Mouse (Mus musculus): Measurements from ENCODE around the gene Hadhb.
"Not testable (repeated sequence)": the region's sequence is repeated elsewhere in the genome, so short reads cannot be mapped to it uniquely, and the experiment has no call there.

Hadhb gene

GRCm38 (mm10) chr5:30172931-30173692 is 18.1 kb downstream of the Hadhb start:
- DNase-seq (ENCODE audit: low read depth, low spot score) = no peak

GRCm38 (mm10) chr5:30175811-30176210 is 20.8 kb downstream of the Hadhb start:
- no peak for DNase-seq (ENCODE audit: low read depth, low spot score)

GRCm38 (mm10) chr5:30187687-30188485 is 32.8 kb downstream of the Hadhb start:
- no peak for DNase-seq (ENCODE audit: low read depth, low spot score)

DNA sequence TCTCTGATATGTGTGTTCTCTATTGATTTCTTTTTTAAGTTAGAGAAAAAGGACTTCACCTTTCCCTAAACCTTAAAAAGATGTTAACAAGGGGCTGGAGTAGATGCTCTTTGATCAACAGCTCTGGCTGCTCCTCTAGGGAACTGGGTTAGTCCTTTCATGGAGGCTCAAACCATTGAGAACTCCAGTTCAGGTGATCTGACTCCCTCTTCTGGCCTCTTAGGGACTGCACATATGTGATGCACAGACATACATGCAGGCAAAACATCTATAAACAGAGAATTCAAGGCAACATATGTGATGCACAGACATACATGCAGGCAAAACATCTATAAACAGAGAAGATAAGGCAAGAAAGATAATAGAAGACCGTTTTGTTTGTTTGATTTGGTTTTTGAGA is 37.4 kb downstream of the Hadhb start:
- DNase-seq (ENCODE audit: low read depth, low spot score) = no peak

GRCm38 (mm10) chr5:30195340-30195739 is 40.3 kb downstream of the Hadhb start:
- DNase-seq (ENCODE audit: low read depth, low spot score) = no peak

- no peak for DNase-seq (ENCODE audit: low read depth, low spot score)
Measured at GRCm38 (mm10) chr5:30198257-30198656, 43.2 kb downstream of the Hadhb start.

DNA sequence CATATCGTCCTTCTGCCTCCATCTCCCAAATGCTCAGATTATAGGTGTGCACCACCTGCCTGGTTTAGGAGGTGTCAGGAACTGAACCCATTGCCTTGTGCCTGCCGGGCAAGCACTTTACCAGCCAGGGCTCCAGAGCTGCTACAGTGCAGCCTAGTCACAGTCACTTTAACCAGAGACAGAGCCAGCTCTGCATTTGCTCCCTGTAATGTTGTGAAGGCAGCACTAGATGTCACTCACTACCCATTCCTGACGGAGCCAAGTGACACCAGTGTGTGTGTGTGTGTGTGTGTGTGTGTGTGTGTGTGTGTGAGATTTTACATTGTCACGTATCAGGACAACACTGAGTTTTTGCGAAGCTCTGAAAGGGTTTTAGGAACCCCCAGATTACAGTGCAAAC is 46.5 kb downstream of the Hadhb start:
- DNase-seq (ENCODE audit: low read depth, low spot score) = peak; percentile 48

- no peak for DNase-seq (ENCODE audit: low read depth, low spot score)
Measured at GRCm38 (mm10) chr5:30202221-30202620, 47.2 kb downstream of the Hadhb start.

DNA sequence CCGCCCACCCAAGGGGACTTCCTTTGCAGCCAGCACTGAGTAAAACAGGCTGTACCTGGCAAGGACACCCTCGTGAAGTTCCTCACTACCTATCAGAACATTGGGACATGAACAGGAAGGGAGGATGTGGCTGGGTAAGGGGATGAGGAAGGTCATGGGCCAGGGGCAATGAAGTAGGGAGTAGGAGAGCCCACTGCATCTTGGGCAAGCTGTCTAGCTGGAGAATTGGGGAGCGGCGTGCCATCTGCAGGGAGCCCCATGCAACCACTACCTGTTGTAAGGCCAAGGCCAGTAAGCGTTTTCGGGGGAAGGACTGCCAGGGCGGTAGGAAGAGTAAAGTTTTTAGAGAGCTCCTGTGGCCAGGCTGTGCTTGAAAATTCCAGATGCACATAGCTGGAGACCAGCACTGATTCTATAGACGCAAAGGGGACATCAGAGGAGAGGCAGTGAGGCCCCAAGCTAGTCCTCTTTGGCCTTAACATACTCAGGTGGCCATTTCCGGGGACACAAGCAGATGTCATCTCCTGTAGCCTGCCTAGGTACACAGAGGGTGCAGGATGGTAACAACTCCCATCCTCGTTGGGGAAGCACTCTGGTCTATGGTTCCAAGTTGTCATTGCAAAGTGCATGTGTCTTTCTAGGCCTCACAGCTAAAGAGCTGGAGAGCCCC is 48.3 kb downstream of the Hadhb start:
- no peak for DNase-seq (ENCODE audit: low read depth, low spot score)

- no peak for DNase-seq (ENCODE audit: low read depth, low spot score)
Measured at GRCm38 (mm10) chr5:30204441-30204840, 49.4 kb downstream of the Hadhb start.

DNA sequence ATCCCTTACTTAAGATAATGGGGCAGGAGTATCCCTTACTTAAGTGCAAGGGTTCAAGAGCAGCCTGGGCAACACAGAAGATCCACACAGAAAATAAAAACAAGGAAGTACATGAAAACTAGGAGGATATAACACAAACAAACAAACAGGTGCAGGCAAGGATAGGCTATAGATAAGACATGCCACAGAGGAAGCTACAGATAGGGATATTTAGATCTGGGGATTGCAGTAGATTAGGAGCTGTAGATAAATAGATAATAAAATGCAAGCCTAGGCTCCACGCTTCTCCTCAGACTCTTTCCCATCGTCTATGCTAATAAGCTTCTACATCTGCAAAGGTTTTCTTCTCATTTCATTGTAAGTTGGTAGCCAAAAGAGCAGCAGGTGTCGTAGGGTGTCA is 50.0 kb downstream of the Hadhb start:
- no peak for DNase-seq (ENCODE audit: low read depth, low spot score)

DNA sequence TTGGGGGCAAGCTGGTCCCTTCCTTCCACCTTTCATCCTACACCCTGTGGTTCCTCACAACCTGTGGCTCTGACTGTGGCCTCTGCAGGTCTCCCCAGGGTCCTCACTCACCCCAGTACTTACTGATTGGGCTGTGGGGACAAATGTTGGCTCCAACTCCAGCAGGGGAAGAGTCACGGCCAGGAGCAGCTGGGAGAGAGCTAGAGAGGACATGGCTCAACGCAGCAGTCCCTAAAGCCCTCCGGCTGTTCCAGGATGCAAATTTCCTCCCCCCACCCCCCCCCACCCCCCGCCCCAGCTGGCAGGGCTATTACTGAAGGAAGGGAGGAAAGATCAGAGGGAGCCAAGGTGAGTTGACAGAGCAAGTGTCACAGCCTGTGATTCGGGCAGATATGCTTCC is 50.4 kb downstream of the Hadhb start, which contains the start of gene Adgrf3:
TSS of gene Adgrf3 (minus strand) at position 230 of the 400 bp plus-strand sequence.
- DNase-seq (ENCODE audit: low read depth, low spot score) = no peak

- no peak for DNase-seq (ENCODE audit: low read depth, low spot score)
Measured at GRCm38 (mm10) chr5:30207276-30207675, 52.2 kb downstream of the Hadhb start.

DNA sequence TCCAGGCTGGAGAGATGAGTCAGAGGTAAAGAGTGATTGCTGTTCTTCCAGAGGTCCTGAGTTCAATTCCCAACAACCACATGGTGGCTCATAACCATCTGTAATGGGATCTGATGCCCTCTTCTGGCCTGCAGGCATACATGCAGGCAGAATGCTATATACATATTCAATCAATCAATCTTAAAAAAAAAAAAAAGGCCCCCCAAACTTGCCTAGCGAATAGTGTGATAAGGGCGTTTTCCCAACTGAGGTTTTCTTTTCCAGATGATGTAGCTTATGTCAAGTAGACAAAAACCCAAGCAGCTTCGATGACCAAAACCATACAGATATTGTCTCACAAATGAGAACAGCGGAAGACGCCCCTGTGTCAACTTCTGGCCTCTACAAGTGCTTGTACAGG is 55.7 kb downstream of the Hadhb start:
- not testable (repeated sequence) for DNase-seq (ENCODE audit: low read depth, low spot score)

GRCm38 (mm10) chr5:30214889-30215288 is 59.8 kb downstream of the Hadhb start:
- DNase-seq (ENCODE audit: low read depth, low spot score) = peak; percentile 35

GRCm38 (mm10) chr5:30215970-30216369 is 60.9 kb downstream of the Hadhb start:
- DNase-seq (ENCODE audit: low read depth, low spot score) = no peak

DNA sequence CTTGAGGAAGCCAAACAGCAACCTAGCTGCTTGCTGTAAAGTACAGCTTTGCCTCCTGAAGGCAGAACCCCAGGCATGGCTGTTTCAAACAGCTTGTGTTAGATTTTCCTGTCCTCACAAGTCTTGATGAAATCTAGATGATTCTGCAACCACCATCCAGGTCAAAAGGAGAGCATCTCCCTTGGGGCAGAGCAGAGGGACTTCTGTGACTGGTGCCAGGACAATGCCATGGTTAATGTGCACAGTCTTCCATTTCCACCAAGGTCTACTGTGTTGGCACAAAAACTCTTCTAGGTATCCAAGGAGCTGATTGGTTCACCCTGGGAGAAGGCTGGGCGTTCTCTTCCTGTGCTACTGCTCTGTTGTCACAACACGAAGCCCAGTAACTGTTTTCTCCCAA is 64.7 kb downstream of the Hadhb start:
- DNase-seq (ENCODE audit: low read depth, low spot score) = no peak

DNA sequence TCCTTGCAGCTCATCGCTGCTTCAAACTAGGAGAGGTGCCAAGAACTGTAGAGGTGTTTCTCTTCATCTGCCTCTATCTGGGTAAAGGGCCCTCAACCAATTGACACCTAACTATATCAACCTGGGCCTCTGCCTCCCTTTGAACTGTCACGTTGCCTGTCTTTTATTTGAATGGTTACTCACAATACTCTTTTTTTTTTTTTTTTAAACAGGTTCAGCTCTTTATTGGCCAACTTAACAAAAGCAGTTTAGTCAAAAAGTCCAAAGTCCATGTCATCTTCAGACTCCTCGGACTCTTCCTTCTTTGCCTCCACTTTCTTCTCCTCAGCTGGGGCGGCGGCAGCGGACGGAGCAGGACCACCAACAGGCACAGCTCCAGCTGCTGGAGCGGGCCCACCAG is 65.6 kb downstream of the Hadhb start:
- no peak for DNase-seq (ENCODE audit: low read depth, low spot score)

DNA sequence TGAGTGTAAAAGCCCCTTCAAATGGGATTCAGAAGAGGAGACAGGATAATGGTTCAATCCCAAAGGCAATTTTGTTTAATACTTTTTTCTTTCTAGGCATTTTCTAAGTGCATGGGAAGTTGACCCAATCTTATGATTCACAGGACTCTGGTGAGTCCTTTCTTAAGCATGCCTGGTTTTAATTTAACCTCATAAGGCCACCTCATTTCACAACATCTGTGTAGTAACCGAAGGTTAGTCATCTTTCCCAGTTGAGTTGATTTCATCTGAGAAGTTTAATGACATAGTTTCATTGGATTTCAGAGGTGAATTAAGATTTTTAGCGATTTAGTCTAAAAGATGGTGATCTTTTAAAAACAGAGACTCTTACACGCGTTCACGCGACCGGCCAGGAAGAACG is 67.6 kb downstream of the Hadhb start:
- DNase-seq (ENCODE audit: low read depth, low spot score) = no peak

DNA sequence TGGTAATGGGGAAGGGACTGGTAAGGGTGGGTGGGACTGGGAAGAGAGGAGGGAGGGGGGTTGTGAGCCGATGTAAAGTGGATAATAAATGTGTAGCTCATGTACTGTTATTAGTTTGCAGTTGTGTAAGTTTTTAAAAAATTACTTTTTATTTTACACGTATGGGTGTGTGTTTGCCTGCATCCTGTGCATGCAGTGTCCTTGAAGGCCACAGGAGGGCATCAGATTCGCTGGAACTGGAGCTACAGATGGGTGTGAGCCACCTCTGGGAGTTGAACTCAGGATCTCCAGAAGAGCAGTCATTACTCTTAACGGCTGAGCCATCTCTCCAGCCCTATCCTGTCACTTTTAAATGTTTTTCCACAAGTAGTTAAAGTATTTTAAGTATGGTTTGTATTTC is 75.9 kb downstream of the Hadhb start:
- no peak for DNase-seq (ENCODE audit: low read depth, low spot score)

GRCm38 (mm10) chr5:30231891-30232270 is 76.8 kb downstream of the Hadhb start:
- DNase-seq (ENCODE audit: low read depth, low spot score) = no peak

DNA sequence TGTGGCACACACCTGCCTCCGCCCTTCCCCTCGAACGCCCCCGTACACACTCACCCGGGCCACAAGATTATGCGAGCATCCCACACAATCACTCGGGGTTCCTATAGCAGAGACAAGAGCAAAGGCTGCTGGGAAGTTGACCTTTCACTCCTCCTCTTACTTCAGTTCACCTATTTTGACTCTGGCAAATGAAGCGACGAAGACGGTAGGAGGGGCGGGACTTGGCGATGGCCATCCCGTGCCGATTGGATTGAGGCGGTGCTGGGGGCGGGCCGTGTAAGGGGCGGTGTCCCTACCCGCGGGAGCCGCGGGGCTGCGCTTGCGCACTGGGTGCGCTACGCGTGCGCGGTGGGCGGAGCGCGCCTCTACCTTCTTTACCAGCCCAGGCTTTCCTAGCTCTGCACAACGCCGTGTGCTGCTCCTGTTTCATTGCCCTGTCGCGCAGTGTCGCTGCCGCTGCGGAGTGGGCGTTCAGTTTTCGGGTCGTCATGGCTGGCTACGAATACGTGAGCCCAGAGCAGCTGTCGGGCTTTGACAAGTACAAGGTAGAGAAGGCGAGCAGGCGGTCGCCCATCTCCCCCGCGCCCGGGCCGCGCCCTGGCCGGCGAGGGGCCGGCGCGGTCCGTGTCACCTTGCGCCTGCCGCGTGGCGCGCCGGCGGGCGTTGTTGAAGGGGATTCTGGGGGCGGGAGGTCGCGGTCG is 77.4 kb downstream of the Hadhb start, which contains the start of gene Selenoi:
TSS of gene Selenoi (plus strand) at position 311 of the 701 bp plus-strand sequence.
- peak; percentile 99 for DNase-seq (ENCODE audit: low read depth, low spot score)
